Mouse (Mus musculus) liver, postnatal 0 days (tissue): Measurements from ENCODE around the gene Pp2d1.

Experiments used
- CTCF ChIP-seq: sonication (generic); IDR thresholded peaks from 2 replicates; pipeline ENCODE4 v1.5.1; 2016; ENCODE audit warnings: antibody characterized with exemption, low read depth
- EP300 ChIP-seq: IDR thresholded peaks from 2 replicates; pipeline ENCODE4 v1.6.1; 2016; ENCODE audit warnings: antibody characterized with exemption, low read depth, mild to moderate bottlenecking

DNA sequence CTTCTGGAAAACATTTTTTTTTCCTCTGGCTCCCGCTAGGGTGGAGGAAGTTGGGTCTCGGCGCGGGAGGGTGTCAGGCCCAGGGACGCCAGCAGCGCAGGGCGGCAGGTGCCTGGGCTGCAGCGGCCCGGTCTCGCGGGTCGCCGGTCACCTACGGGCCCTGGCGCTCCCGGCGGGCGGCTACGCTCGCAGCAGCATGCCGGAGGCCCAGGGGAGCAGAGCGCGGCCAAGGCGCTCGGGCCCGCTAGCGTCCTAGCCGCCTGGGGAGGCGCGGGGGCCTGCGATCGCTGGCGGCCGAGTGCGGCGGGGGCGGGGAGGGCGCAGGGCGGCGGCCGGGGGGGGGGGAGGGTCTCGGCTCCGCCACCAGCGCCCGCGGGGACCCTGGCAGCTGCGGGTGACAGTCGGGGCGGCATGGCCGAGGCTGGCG lies 27.7 kb upstream of the Pp2d1 start:
- peak; percentile 49 for TF ChIP-seq CTCF
- TF ChIP-seq EP300: no peak
